Mouse (Mus musculus): ENCODE measurements around the gene Taf8.

Gene Taf8

DNA sequence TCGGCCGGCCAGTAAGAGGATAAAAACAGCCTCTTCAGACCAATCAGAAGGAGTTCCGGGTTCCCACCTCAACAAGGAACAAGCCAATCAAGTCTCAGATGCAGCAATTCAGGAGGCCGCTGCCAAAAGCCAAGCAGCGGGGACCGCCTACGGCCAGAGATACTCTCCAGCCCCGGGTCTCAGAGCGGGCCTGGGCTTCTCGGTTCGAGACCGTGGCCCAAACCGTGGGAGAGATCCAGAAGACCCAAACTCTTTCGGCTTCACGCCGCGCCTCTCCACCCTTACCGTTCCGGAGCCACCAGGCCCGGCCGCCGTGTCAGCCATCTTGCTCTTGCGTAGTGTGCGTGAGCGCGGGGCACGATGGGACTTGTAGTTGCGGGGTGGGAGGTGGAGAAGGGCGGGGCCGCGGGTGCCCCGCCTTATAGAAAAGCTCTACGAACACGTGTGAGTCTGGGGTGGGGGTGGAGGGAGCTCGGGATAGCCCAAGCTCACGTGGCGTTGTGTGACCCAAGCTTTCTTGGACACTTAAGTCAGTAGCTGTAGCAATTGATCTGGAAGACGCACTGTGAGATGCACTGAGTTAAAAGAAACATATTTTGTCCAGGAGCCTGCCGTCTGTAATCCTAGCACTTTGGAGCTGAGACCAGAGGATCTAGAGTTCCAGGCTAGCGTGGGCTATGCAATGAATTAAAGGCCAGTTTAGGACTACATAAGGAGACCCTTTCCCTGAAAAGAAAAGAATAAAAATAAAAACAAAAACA lies at the start of gene Taf8:
Gene Taf8, minus strand, starts transcription at position 347 of the 761 bp plus-strand sequence.
- peak; percentile 100 for DNase-seq

DNA sequence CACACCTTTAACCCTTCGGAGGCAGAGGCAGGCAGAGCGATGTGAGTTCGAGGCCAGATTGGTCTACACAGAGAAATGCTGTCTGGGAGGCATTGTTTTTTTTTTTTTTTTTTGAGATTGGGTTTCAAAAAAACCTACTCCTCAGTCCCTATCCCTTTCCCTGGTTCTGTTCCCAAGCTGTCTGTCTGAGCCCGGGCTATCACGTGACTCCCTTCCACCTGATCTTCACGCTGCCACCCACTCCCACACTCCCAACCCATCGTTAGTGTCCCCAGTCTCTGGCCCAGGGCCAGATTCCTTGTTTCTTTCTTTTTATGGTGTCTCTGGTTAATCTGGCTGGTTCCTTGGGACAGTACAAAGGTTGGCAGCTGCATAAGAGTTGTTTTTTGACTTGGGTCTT lies 49.0 kb upstream of the Taf8 start:
- DNase-seq, result no peak

DNA sequence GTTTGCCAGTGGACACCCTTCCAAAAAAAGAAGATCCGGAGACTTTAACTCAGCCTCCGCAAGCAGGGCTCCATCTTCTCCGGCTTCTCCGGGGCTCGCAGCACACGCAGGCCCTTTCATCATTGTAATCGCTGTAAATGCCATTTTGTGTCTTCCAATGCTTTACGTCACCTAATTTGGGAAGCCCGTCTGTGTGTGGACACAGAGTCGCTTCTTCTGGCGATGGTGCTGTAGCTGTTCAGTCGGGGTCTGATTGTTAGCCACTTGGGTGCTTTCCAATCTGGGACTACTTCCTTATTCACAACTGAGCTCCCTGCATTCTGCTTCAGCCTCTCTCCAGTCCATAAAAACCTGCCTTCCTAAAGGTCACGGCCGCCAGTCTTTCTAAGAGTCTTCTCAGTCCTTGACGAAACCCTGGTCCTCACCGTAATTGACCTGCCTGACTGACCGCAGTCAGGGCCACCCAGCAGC lies 43.8 kb upstream of the Taf8 start:
- DNase-seq, result no peak

DNA sequence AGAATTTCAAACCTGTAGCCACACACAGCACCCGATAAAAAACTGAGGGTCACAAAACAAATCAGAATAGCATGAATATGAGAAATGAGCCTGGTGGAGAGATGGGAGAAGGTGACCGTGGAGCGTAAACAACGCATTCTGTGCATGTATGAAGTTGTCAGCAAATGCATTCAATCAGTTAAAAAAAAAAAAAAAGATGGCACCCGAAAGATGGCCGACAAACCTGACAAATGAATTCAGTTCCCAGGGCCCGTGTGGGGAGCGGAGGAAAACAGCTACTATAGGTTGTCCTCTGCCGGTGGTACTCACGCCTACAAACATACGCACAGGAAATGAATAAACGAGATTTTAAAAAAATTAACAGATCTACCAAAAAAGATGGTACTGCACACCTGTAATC lies 43.1 kb upstream of the Taf8 start:
- peak; percentile 65 for DNase-seq

DNA sequence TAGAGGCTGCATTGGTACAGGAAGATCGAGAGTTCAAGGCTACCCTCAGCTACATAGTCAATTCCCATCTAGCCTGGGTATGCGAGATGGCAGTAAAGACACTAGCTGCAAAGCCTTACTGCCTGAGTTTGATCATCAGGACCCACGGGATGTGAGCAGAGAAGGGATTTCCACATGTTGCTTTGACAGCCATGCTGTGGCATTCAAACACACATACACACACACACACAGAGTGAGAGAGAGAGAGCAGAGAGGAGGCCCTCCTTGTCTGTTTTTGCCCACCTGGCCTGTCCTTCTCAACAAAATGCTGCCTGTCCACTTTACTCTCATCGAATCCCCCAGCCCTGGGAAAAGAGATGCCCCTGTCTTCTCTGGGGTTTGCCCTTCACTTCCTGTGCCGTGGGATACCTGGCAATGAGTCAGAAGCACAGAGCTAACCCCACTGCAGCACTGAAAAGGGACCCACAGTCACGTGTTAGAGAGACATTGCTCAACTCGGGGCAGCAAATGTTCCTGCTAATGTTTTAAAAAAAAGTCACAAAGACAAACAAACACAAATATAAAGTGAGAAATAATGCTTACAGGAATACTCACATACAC lies 41.1 kb upstream of the Taf8 start:
- peak; percentile 94 for DNase-seq

DNA sequence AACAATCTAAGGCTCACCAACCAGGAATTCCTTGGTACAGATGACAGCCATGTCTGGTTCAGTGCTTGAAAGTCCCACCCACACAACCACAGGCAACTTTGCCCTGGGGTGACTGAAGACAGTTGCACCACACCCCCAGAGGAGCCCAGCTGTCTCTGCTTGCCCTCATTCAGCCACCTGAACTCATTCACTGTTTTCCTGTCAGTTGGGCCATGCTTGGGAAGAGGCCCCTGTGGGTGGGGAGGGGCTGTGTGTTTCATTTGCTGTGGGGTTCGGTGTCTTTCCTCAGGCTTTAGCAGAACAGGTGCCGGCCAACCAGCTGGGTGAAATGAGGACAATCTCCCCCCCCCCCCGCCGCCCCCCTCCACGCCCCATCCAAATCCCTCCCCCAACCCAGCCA lies 40.0 kb upstream of the Taf8 start:
- peak; percentile 91 for DNase-seq

DNA sequence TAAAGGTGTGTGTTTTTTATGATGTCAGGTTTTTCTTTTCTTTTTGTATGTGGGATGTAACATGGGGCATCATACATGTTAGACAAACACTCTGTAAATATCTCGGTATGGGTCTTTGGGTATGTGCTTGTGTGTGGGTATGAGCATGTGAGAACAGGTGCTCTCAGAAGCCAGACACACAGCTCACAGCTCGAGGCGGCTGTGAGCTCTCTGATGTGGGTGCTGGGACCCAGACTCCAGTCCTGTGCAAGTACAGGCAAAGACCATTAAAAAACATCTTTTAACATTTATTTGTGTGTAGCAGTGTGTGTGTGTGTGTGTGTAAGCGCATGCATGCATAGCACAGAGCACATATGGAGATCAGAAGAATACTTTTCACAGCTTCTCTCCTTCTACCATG lies 37.0 kb upstream of the Taf8 start:
- no peak for DNase-seq

DNA sequence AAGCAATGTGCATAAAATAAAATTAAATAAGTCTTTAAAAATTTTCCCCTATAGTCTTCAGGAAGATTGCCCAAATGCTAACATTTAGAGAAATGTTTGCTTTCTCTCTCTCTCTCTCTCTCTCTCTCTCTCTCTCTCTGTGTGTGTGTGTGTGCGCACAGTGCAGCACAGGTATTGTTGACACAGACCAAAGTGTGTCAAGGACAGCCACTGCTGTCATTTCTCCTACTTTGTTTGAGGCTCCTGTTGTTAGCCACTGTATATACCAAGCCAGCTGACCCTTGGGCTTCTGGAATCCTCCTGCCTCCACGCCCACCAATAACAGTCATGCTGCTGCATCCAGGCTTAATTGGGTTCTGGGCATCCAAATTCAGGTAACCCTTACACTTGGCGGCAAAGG lies 36.0 kb upstream of the Taf8 start:
- DNase-seq, result no peak

DNA sequence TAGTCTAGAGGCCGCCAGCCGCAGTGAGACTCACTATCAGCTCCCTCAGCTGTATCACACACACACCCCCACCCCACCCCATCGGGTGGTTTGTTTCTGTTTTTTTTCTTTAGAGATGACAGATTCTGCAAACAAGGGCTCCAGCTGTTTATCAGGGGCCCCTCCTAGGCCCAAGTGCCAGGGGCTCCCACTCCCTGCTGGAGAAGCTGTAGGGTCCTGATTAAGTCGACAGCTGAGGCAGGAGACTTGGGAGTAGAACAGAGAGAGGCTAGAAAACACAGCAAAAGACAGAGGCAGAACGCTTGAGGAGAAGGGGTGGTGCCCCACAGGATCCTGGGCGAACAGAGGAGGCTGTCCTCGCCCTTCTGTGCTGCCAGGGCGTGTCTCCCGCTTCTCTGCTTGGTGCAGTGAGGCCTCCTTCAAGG lies 33.7 kb upstream of the Taf8 start:
- DNase-seq, result no peak

DNA sequence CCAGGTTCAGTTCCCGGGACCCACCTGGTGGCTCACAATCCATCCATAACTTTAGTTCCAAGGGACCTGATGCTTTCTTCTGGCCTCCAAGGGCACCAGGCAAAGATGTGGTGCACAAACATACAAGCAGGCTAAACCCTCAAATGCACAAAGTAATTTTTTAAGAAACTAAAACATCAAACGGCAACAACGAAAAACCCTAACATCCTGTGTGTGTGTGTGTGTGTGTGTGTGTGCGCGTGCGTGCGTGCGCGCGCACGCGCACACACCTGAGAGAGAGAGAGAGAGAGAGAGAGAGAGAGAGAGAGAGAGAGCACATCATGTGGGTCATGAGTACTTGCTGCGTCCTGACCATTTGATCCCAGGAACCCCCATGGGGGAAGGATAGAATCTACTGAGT lies 31.6 kb upstream of the Taf8 start:
- no peak for DNase-seq

DNA sequence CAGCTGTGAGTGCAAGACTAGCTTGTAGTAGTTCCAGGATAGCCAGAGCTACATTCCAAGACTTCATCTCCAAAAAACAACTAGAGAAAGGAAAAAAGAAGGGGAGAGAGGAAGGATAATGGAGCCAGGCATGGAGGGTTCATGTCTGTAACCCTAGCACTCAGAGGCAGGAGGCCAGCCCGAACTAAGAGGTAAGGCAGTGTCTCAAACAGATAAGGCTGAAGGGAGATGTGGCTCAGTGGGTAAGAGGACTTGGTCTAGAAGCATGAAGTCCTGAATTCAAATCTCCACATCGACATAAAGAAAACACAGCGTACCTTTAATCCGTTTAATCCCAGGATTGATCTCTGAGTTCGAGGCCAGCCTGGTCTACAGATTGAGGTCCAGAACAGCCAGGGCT lies 30.3 kb upstream of the Taf8 start:
- DNase-seq, result no peak

DNA sequence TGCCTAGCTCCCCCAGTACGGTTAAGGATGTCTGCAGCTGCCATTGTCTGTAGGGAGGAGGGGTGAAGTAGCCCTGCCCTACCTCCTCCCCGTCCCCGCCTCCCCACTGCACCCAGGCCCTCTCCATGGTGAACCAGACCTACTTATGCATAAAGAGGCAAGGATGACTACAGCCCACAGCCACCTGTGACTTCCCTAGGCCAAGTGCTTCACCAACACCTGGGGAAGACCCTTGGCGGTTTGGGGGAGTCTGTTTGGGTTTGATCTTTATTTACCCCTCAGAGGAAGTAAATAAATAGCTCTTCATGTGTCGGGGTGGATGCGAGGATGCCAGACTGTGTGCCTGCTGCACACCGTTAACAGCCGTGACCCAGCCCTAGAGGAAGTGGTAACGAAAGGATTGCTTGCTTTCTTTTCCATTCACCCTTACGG lies 29.3 kb upstream of the Taf8 start:
- DNase-seq, result peak; percentile 91

DNA sequence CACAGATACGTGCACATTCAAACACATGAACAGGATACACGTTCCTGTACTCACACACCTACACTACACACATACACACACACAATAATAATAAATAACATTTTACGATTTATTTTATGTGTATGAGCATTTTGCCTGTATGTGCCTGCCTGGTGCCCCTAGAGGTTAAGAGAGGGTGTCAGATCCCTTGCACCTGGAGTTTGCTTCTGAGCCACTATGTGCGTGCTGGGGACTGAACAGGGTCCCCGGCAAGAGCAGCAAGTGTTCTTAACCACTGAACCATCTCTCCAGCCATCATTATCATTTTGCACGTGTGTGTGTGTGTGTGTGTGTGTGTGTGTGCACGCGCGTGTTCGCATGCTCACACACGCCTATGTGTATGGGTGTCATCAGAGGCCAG lies 27.5 kb upstream of the Taf8 start:
- DNase-seq, result no peak

DNA sequence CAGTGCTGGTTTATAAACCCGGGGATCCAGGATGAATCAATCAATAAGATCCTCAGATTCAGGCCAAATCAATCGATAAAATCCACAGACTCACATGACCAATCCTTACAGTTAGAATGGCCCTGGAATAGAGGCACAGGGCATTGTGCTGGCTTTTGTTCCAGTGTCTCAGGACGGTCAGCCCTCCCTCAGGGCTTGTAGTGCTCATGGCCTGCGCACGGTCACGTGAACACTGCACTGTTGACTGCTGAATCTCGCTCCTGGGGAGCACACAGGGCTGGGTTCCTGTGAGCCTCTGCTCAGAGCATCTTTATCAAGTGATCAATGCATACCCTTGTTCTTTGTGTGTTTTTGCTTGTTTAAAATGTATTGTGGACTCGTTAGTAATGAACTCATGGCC lies 26.8 kb upstream of the Taf8 start:
- DNase-seq, result no peak

DNA sequence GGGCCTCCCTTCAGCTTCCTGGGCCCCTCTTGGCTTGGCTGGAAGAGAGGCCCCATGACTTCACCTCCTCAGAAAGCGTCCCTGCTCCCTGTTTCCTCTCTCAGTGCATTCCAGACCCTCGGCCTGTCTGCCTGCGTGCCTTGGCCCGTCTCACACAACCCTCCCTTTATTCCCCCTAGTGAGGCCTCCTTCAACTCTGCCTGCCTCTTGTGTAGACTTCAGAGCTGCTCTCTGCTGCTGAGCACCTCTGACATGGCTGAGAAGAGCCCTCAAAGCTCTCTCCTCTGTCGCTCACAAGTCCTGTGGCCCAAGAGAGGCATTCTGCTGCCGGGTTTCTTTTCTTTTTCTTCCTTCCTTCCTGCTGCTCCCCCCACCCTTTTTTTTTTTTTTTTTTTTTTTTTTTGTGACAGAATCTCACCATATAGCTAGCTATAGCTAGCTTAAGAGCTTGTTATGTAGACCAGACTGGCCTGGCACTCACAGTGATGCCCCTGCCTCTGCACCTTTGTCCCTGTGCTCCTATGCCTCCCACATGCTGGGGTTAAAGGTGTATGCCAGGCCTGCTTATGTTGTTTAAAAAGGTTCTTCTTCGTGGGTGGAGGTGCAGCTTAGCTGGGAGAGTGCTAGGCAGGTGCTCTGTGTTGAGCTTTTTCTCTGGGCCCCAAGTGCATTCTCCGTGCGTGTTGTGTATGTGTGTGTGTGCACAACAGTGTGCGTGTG lies 25.6 kb upstream of the Taf8 start:
- DNase-seq, result peak; percentile 94

DNA sequence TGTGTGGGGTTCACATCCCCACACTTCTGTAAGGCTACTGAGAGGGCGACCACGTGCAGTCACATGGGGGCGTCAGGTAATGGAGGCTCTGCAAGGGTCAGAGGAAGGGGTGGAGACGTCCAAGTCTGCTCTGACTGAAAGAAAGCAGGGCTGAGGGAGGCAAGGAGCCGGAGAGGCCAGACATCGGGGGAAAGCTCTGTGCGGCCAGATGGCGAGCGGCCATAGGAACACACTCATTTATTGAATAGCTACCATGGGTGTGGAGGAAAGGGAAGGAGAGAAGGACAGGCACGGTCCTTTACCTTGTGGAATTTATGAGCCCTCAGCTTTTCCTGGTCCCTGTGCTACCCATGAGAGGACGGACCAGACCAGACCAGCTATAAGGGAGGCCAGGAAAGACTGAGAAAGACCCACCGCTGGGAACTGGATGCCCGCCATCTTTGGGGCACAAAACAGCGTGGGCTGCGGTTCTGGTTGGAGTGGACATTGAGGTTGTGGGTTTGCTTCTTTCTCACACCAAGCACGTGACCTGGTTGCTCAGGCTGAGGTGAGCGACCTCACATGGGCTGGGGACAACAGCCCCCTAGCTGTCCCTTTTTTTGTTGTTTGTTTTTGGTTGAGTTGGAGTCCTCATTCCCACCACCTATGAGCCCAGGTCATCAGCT lies 24.9 kb upstream of the Taf8 start:
- DNase-seq, result peak; percentile 95

DNA sequence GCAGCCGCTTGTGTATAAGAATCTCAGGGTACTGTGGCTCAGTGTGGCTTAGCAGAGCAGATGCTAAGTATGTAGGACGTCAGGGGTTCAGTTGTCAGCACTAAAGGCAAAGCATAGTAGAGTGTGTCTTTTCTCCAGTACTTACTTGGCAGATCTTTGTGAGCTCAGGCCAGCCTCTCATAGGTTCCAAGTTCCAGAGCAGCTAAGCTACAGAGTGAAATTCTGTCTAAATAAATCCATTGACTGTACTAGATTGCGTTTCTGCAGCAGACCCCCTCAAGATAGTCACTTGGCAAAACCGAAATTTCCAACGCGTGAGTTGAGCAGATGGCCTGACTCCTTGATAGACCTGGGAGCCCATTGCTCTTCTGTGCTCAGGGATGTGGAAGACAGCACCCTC lies 22.9 kb upstream of the Taf8 start:
- DNase-seq, result peak; percentile 92

DNA sequence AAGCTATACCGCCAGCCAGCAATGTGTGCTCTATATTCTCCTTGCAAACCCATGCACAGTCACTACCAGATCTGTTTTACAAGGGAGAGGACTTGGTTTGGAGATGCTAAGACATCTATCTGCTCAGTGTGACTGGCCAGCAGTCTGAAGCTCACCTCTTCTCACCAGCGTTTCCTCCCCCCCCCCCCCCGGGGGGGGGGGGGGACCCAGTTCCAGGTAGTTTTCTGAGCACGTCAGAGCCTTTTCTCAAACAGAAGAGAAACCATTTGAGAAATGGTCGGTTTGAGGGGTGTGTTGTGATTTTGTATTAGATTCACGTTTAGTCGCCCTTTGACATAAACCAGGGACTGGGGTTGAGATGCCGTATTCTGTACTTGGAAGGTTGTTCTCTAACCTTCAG lies 22.0 kb upstream of the Taf8 start:
- DNase-seq, result no peak

DNA sequence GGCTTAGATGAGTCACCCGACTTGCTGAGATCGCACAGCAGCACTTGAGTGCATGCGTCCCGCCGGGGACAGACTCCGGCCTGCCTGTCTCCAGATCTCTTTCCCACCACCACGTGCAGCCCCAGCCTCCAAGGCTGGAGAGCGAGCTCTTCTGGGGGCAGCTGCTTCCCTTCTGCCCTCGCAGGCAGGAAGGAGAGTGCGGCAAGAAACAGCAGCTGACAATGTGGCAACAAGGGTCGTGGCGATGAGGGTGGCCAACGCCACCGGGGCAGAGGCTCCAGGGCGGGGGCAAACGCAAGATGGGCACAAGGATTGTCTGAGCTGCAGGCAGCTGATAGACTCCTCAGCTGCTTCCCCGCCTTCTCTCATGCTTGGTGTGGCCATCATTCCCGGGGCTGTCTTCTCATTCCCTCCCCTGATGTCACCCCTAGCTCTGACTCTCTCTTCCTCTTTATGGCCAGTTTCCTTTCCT lies 21.2 kb upstream of the Taf8 start:
- peak; percentile 97 for DNase-seq

DNA sequence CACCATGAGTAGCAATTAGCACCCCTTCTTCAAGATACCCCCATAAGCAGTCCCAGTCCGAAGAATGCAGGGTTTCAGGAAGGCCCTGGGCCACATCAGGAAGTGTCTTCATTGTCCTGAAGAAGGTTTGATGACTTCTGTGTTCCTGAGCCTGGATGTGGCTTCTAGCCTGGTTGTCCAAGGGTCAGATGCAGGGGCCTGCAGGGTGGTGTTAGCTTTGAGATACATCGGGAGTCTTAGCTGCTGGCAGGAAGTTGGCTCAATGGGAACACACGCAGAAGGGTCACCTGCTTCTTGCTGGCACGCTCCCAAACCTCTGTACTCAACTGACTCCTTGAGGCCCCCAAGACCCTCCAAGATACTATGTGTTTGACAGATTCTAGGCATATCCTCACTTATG lies 20.4 kb upstream of the Taf8 start:
- DNase-seq, result peak; percentile 97

DNA sequence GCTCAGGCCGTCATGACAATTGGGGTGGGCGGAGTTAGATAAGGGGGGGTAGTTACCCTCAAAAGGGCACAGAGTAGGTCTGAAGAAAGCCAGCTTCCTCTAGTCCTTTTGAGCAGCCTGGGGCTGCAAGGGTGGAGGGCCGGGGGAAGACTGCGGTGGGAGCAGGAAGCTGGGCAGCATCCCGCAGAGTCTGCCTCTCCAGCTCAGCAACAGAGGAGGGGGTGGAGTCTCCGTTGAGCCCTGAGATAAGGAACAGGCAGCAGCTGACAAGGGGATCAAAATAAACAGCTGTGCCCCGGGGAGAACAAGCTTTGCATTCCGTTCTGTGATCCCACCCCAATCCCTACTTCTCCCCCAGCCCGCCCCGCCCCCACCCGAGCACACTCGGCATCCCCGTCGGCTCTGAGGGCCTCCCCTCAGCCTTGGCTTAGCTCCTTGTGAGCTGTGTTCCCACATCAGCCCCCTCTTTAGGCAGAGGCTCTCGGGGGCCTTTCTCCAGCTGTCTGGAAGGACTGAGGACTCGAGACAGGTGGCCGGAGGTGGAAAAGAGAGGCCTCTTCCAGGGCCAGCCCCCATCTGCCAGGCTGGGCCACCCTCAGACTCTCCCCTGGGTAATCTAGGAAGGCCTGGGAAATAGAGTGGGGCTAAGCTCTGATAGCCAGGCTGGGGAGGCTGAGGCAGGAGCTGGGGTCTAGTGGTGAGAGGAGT lies 19.6 kb upstream of the Taf8 start:
- peak; percentile 99 for DNase-seq

DNA sequence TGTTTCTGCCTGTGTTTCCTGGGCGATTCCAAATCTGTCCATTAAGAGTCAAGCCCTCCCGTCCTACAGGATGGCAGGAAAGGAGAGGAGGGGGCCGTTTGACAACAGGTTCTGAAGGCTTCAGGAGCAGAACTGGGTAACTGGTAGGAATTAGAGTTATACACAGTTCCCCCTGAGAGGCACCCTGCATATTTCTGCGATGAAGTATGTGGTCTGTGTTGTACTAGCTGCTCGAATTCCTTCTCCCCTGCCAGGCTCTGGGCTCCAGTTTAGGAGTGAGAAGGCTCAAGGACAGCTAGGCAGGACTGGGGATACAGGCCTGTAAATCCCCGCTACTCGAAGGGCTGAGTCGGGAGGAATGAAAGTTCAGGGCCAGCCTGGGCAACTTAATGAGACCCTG lies 16.1 kb upstream of the Taf8 start:
- DNase-seq, result peak; percentile 96

DNA sequence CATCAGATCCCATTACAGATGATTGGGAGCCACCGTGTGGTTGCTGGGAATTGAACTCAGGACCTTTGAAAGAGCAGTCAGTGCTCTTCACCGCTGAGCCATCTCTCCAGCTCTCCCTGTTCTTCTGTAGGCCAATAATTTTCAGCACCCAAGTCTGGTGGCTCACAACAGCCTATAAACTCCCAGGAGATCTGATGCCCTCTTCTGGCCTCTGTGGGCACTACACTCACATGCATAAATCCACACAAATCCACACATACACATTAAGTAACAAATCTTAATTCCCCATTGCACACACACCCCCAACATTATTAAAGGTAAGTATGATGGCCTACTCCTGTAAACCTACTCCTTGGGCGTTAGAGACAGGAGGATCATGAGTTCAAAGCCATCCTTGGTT lies 14.1 kb upstream of the Taf8 start:
- DNase-seq, result no peak
